Mouse (Mus musculus): ENCODE results near the gene Rhbdf1.
A peak's percentile ranks its signal among the peaks of the same experiment; 100 is the strongest.

The Rhbdf1 gene

GRCm38 (mm10) chr11:32221951-32222409, at the start of gene Rhbdf1:
TSS of gene Rhbdf1 (minus strand) at chr11:32222300.
- peak; percentile 21 for DNase-seq

- DNase-seq = no peak
Observed at GRCm38 (mm10) chr11:32271178-32271577, 49.1 kb upstream of the Rhbdf1 start.

GRCm38 (mm10) chr11:32268952-32269351, 46.9 kb upstream of the Rhbdf1 start:
- no peak for DNase-seq

- DNase-seq = peak; percentile 26
Observed at GRCm38 (mm10) chr11:32267964-32268363, 45.9 kb upstream of the Rhbdf1 start.

GRCm38 (mm10) chr11:32267188-32267884, 45.2 kb upstream of the Rhbdf1 start, which contains the start of gene Nprl3:
TSS of gene Nprl3 (minus strand) at chr11:32267707.
- peak; percentile 98 for DNase-seq

- no peak for DNase-seq
Observed at GRCm38 (mm10) chr11:32266776-32267175, 44.7 kb upstream of the Rhbdf1 start.

GRCm38 (mm10) chr11:32266194-32266593, 44.1 kb upstream of the Rhbdf1 start:
- DNase-seq = peak; percentile 10

GRCm38 (mm10) chr11:32265117-32265738, 43.1 kb upstream of the Rhbdf1 start:
- no peak for DNase-seq

- DNase-seq = no peak
Observed at GRCm38 (mm10) chr11:32262674-32263415, 40.7 kb upstream of the Rhbdf1 start.

GRCm38 (mm10) chr11:32256566-32256965, 34.5 kb upstream of the Rhbdf1 start:
- DNase-seq = no peak

GRCm38 (mm10) chr11:32256146-32256545, 34.0 kb upstream of the Rhbdf1 start:
- no peak for DNase-seq

GRCm38 (mm10) chr11:32253121-32253520, 31.0 kb upstream of the Rhbdf1 start:
- DNase-seq = no peak

- DNase-seq = no peak
Observed at GRCm38 (mm10) chr11:32250880-32251763, 29.0 kb upstream of the Rhbdf1 start.

GRCm38 (mm10) chr11:32248350-32248749, 26.2 kb upstream of the Rhbdf1 start:
- DNase-seq = no peak

GRCm38 (mm10) chr11:32247068-32247467, 25.0 kb upstream of the Rhbdf1 start:
- DNase-seq = peak; percentile 45

GRCm38 (mm10) chr11:32245614-32246013, 23.5 kb upstream of the Rhbdf1 start:
- no peak for DNase-seq

GRCm38 (mm10) chr11:32244617-32245016, 22.5 kb upstream of the Rhbdf1 start:
- no peak for DNase-seq

- DNase-seq = no peak
Observed at GRCm38 (mm10) chr11:32244064-32244463, 22.0 kb upstream of the Rhbdf1 start.

GRCm38 (mm10) chr11:32243205-32243955, 21.3 kb upstream of the Rhbdf1 start:
- DNase-seq = no peak

- no peak for DNase-seq
Observed at GRCm38 (mm10) chr11:32242209-32242608, 20.1 kb upstream of the Rhbdf1 start.

- DNase-seq = no peak
Observed at GRCm38 (mm10) chr11:32241391-32241790, 19.3 kb upstream of the Rhbdf1 start.

All from thymus, postnatal 14 days (tissue).